Mouse (Mus musculus) left cerebral cortex, adult 8-10 months (tissue): Measurements from ENCODE around the gene D13Ertd608e. TPM values are rescaled to one million over a fixed set of nuclear protein-coding genes. Genes with fewer than 3 reads are reported as not detected.

Experiments used
- total RNA-seq, 4 experiments: library from RNA; stranded (reverse); gene quantifications; 2 replicates each; pipeline ENCODE4 v1.2.4; 2022

The D13Ertd608e gene
- total RNA-seq, 4 experiments from 2014 or later = 0.93 TPM; not detected in 3

Other genes with a start within 250 kb of the D13Ertd608e start
- 1 to 10 TPM; 1.1 to 1.7 (median 1.3) TPM for gene Ccl28, start 212.2 kb upstream of the D13Ertd608e start, total RNA-seq
- gene Hmgcs1, start 145.6 kb upstream of the D13Ertd608e start, total RNA-seq = 100 to 1,000 TPM; 247 to 305 (median 289) TPM
- 10 to 100 TPM; 13.8 to 19.8 (median 14.5) TPM for gene Nim1k, start 80.1 kb upstream of the D13Ertd608e start, total RNA-seq
- 10 to 100 TPM; 42.4 to 45.3 (median 44.6) TPM for gene Zfp131, start 45.1 kb upstream of the D13Ertd608e start, total RNA-seq
- not detected for gene AF067063, start 5.8 kb upstream of the D13Ertd608e start, total RNA-seq
- gene Tcstv1, start 58.8 kb downstream of the D13Ertd608e start, total RNA-seq = not detected
- not detected for gene Gm21761, start 93.3 kb downstream of the D13Ertd608e start, total RNA-seq
- not detected for gene B020031M17Rik, start 114.8 kb downstream of the D13Ertd608e start, total RNA-seq
- gene Gm36079, start 191.0 kb downstream of the D13Ertd608e start, total RNA-seq = not detected
- not detected for gene Gm21188, start 216.2 kb downstream of the D13Ertd608e start, total RNA-seq